Mouse (Mus musculus) megakaryocyte, embryonic 14.5 days (primary cell): ENCODE data around the gene Rundc1.

Source experiments
- FLI1 ChIP-seq: IDR thresholded peaks from 2 replicates; pipeline ENCODE4 v1.6.1; 2012; ENCODE audit warnings: low read length, inconsistent platforms, mixed read lengths
- GATA1 ChIP-seq: IDR thresholded peaks from 3 replicates; pipeline ENCODE4 v1.6.1; 2012; ENCODE audit warnings: mixed read lengths, low read length, inconsistent platforms, borderline replicate concordance

DNA sequence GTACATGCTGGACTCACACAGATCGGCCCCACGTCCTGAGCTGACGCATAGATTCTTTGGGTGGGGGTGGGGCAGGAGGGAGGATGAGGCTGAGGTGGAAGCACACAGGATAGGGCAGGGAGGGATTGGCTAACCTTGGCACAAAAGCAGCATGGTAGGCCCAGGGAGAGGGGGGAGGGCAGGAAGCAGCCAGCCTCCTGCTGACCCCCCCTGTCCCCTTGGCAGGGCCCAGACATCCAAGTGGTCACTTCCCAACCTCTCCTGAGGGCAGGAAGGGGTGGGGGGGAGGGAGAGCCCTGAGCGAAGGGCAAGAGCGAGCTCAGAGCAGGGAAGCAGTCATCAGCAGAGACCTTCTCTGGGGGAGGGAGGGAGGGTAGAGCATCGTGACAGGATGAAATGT, 34.8 kb downstream of the Rundc1 start:
- TF ChIP-seq GATA1 (no peak), FLI1 (no peak)
